Mouse (Mus musculus) heart, embryonic 14.5 days (tissue): ENCODE measurements at regions not wholly inside any gene's neighbourhood (a gene's known extent, or its start where the extent isn't known, plus 50 kb on each side); places are given as distances from the start of the nearest gene placed in this dataset.

ENCODE experiments used
- ATAC-seq: fragments of 200-750 bp; cut with Nextera tagmentation; 2 replicates; pipeline ENCODE4 v1.8.0; 2017; ENCODE audit warnings: low read depth, moderate TSS enrichment; ENCODE audit not compliant: insufficient number of reproducible peaks, insufficient read depth, low FRiP score
- H3K27ac ChIP-seq, 2 experiments: fragments of 200-500 bp in 1 of 2; fragments of 300-500 bp in 1 of 2; sonication (generic) in 1 of 2; replicated peaks in 1 of 2; 2 replicates each; pipeline ENCODE4 v1.5.1; 2012 to 2014; ENCODE audit warnings: low read depth in 2 of 2, low read length in 2 of 2, control low read depth in 1 of 2, mild to moderate bottlenecking in 1 of 2, mixed read lengths in 1 of 2; ENCODE audit not compliant: control insufficient read depth in 1 of 2, insufficient read depth in 1 of 2
- H3K27me3 ChIP-seq: fragments of 300-500 bp; sonication (generic); 2 replicates; pipeline ENCODE4 v1.6.1; 2014; ENCODE audit warnings: mild to moderate bottlenecking, low read length, control low read depth; ENCODE audit not compliant: control insufficient read depth, insufficient read depth
- H3K36me3 ChIP-seq: fragments of 300-500 bp; sonication (generic); 2 replicates; pipeline ENCODE4 v1.6.1; 2014; ENCODE audit warnings: mild to moderate bottlenecking, control low read depth, low read length, mixed read lengths; ENCODE audit not compliant: control insufficient read depth, insufficient read depth
- H3K4me1 ChIP-seq, 2 experiments: fragments of 200-500 bp in 1 of 2; fragments of 300-500 bp in 1 of 2; sonication (generic) in 1 of 2; 2 replicates each; pipeline ENCODE4 v1.6.1; 2012 to 2014; ENCODE audit warnings: low read length in 2 of 2, control low read depth in 1 of 2, mixed read lengths in 1 of 2; ENCODE audit not compliant: control insufficient read depth in 2 of 2, insufficient read depth in 2 of 2
- H3K4me2 ChIP-seq: fragments of 300-500 bp; sonication (generic); 2 replicates; pipeline ENCODE4 v1.6.1; 2014; ENCODE audit warnings: mild to moderate bottlenecking, low read length
- H3K4me3 ChIP-seq, 2 experiments: fragments of 200-500 bp in 1 of 2; fragments of 300-500 bp in 1 of 2; sonication (generic) in 1 of 2; 2 replicates each; pipeline ENCODE4 v1.5.1; 2012 to 2014; ENCODE audit warnings: low read length in 2 of 2, mild to moderate bottlenecking in 2 of 2, control low read depth in 1 of 2, low read depth in 1 of 2, moderate library complexity in 1 of 2; ENCODE audit not compliant: control insufficient read depth in 1 of 2, insufficient read depth in 1 of 2
- H3K9ac ChIP-seq: fragments of 300-500 bp; sonication (generic); 2 replicates; pipeline ENCODE4 v1.6.1; 2014; ENCODE audit warnings: mild to moderate bottlenecking, low read length
- H3K9me3 ChIP-seq: fragments of 300-500 bp; sonication (generic); 2 replicates; pipeline ENCODE4 v1.6.1; 2016; ENCODE audit warnings: low read length, control low read depth; ENCODE audit not compliant: control insufficient read depth
- whole genome bisulfite sequencing: fragments of 180-500 bp; shearing (Covaris S2); extraction: QIAGEN DNeasy Blood & Tissue Kit; methylation state at CpG from one replicate; pipeline ENCODE4 v1.1.7; 2014; 5-methylcytosine and 5-hydroxymethylcytosine counted together

- Histone ChIP-seq H3K27me3 (no peaks in the 10 kb centered on the region), H3K4me1 (no peaks in the 10 kb centered on the region), H3K36me3 (no peaks in the 10 kb centered on the region), H3K9me3 (no peaks in the 10 kb centered on the region), H3K27ac (no peak overlapping the region), H3K4me3 (no peak overlapping the region), H3K9ac (no peak overlapping the region), H3K4me2 (no peak overlapping the region)
- 81% methylated on average over 8 of the region's 8 CpGs for WGBS
- ATAC-seq = no peak
Observed at GRCm38 (mm10) chr10:99320797-99321196, 57.8 kb downstream of the Dusp6 start.

GRCm38 (mm10) chr10:99323358-99323757 is 60.3 kb downstream of the Dusp6 start:
- no peak overlapping the region for H3K27ac ChIP-seq
- H3K4me3 ChIP-seq = no peak overlapping the region
- no peaks in the 10 kb centered on the region for H3K9me3 ChIP-seq
- no peaks in the 10 kb centered on the region for H3K36me3 ChIP-seq
- H3K4me1 ChIP-seq = no peaks in the 10 kb centered on the region
- no peak overlapping the region for H3K4me2 ChIP-seq
- 77% methylated on average over 8 of the region's 8 CpGs for WGBS
- ATAC-seq = no peak
- no peaks in the 10 kb centered on the region for H3K27me3 ChIP-seq
- no peak overlapping the region for H3K9ac ChIP-seq

GRCm38 (mm10) chr10:99327501-99327900 is 64.5 kb downstream of the Dusp6 start:
- H3K36me3 ChIP-seq = no peaks in the 10 kb centered on the region
- H3K9ac ChIP-seq = no peak overlapping the region
- H3K4me2 ChIP-seq = no peak overlapping the region
- no peaks in the 10 kb centered on the region for H3K9me3 ChIP-seq
- no peaks in the 10 kb centered on the region for H3K27me3 ChIP-seq
- ATAC-seq = no peak; the same call in 1 of the 2 replicates
- no peaks in the 10 kb centered on the region; a peak in 1 of 4 replicates for H3K4me1 ChIP-seq
- WGBS = 80% methylated on average over 2 of the region's 2 CpGs
- no peak overlapping the region for H3K4me3 ChIP-seq
- no peak overlapping the region for H3K27ac ChIP-seq

- no peak overlapping the region for H3K27ac ChIP-seq
- H3K4me1 ChIP-seq = no peaks in the 10 kb centered on the region; a peak in 1 of 4 replicates
- H3K4me2 ChIP-seq = no peak overlapping the region
- no peaks in the 10 kb centered on the region for H3K9me3 ChIP-seq
- ATAC-seq = no peak
- WGBS = 82% methylated on average over 6 of the region's 8 CpGs
- H3K36me3 ChIP-seq = no peaks in the 10 kb centered on the region
- H3K27me3 ChIP-seq = no peaks in the 10 kb centered on the region
- no peak overlapping the region for H3K4me3 ChIP-seq
- H3K9ac ChIP-seq = no peak overlapping the region
Observed at GRCm38 (mm10) chr10:99328568-99328967, 65.5 kb downstream of the Dusp6 start.

- no peaks in the 10 kb centered on the region for H3K36me3 ChIP-seq
- H3K27me3 ChIP-seq = no peaks in the 10 kb centered on the region
- no peak overlapping the region for H3K9ac ChIP-seq
- 95% methylated on average over 6 of the region's 6 CpGs for WGBS
- no peaks in the 10 kb centered on the region for H3K9me3 ChIP-seq
- no peak overlapping the region for H3K4me2 ChIP-seq
- no peak overlapping the region for H3K27ac ChIP-seq
- no peak for ATAC-seq
- H3K4me1 ChIP-seq = no peaks in the 10 kb centered on the region; a peak in 1 of 4 replicates
- no peak overlapping the region for H3K4me3 ChIP-seq
Observed at GRCm38 (mm10) chr10:99329469-99329868, 66.4 kb downstream of the Dusp6 start.

GRCm38 (mm10) chr10:99330519-99330918 is 67.5 kb downstream of the Dusp6 start:
- Histone ChIP-seq H3K27me3 (no peaks in the 10 kb centered on the region), H3K27ac (no peak overlapping the region), H3K4me3 (no peak overlapping the region), H3K4me1 (peaks cover 0 to under 1% of the 10 kb centered on the region in 2 experiments; a peak in 1 of 4 replicates), H3K36me3 (no peaks in the 10 kb centered on the region), H3K9ac (no peak overlapping the region), H3K4me2 (no peak overlapping the region), H3K9me3 (no peaks in the 10 kb centered on the region)
- WGBS = 57% methylated on average over 7 of the region's 7 CpGs
- no peak for ATAC-seq

GRCm38 (mm10) chr10:99331876-99332275 is 68.8 kb downstream of the Dusp6 start:
- 59% methylated on average over 12 of the region's 12 CpGs for WGBS
- H3K4me2 ChIP-seq = no peak overlapping the region
- no peaks in the 10 kb centered on the region for H3K9me3 ChIP-seq
- ATAC-seq = no peak
- no peak overlapping the region for H3K4me3 ChIP-seq
- peaks cover 0 to 3% of the 10 kb centered on the region in 2 experiments; a peak in 1 of 4 replicates for H3K4me1 ChIP-seq
- no peaks in the 10 kb centered on the region for H3K27me3 ChIP-seq
- H3K36me3 ChIP-seq = no peaks in the 10 kb centered on the region
- no peak overlapping the region for H3K9ac ChIP-seq
- no peak overlapping the region for H3K27ac ChIP-seq

- Histone ChIP-seq H3K36me3 (no peaks in the 10 kb centered on the region), H3K9ac (no peak overlapping the region), H3K4me2 (no peak overlapping the region), H3K9me3 (peaks cover 8% of the 10 kb centered on the region; the same call in 1 of the 2 replicates), H3K4me3 (no peak overlapping the region), H3K4me1 (peaks cover 0 to 3% of the 10 kb centered on the region in 2 experiments; a peak in 1 of 4 replicates), H3K27ac (no peak overlapping the region), H3K27me3 (no peaks in the 10 kb centered on the region)
- no peak for ATAC-seq
- WGBS = 73% methylated on average over 5 of the region's 5 CpGs
Observed at GRCm38 (mm10) chr10:99333831-99334230, 70.8 kb downstream of the Dusp6 start.
